ENCODE assay signal across 32 mouse cellular contexts in genomic region chr9:71517487-71517886, GRCm38 (mm10).
"Had no signal": no experiment of that assay in that cellular context is flagged by ENCODE, and none has a peak within 500 bp of the region (broad histone marks: within the 10 kb centered on the region; RNA-seq: fewer than 3 reads in every experiment).

No protein-coding gene starts in this region.

- H3K4me2 ChIP-seq: limb, embryonic 12.5 days; limb, embryonic 13.5 days; limb, embryonic 15.5 days; liver, embryonic 11.5 days; liver, embryonic 12.5 days; liver, embryonic 13.5 days; liver, embryonic 15.5 days; lung, embryonic 14.5 days; lung, embryonic 15.5 days; midbrain, embryonic 12.5 days; midbrain, embryonic 13.5 days; midbrain, embryonic 15.5 days; neural tube, embryonic 12.5 days; neural tube, embryonic 13.5 days had no signal

- H3K27me3 ChIP-seq: liver, embryonic 12.5 days; liver, embryonic 13.5 days; liver, embryonic 15.5 days; lung, embryonic 15.5 days; megakaryocyte, embryonic 14.5 days; midbrain, embryonic 12.5 days; midbrain, embryonic 13.5 days; midbrain, embryonic 15.5 days had no signal

- H3K27ac ChIP-seq: limb, embryonic 10.5 days; limb, embryonic 12.5 days; limb, embryonic 13.5 days; limb, embryonic 15.5 days; liver, embryonic 12.5 days; liver, embryonic 13.5 days; liver, embryonic 14.5 days; liver, embryonic 15.5 days; lung, embryonic 15.5 days; macrophage; midbrain, embryonic 10.5 days; midbrain, embryonic 12.5 days; midbrain, embryonic 13.5 days; midbrain, embryonic 15.5 days; neural tube, embryonic 12.5 days; neural tube, embryonic 13.5 days had no signal

- H3K4me3 ChIP-seq: limb, embryonic 10.5 days; limb, embryonic 12.5 days; limb, embryonic 13.5 days; limb, embryonic 15.5 days; liver, embryonic 12.5 days; liver, embryonic 13.5 days; liver, embryonic 15.5 days; lung, embryonic 15.5 days; megakaryocyte, embryonic 14.5 days; midbrain, embryonic 10.5 days; midbrain, embryonic 12.5 days; midbrain, embryonic 13.5 days; midbrain, embryonic 15.5 days; myocyte; neural tube, embryonic 12.5 days; neural tube, embryonic 13.5 days had no signal

- H3K9me3 ChIP-seq: limb, embryonic 10.5 days; limb, embryonic 15.5 days; liver, embryonic 12.5 days; liver, embryonic 13.5 days; liver, embryonic 15.5 days; lung, embryonic 15.5 days; midbrain, embryonic 10.5 days; midbrain, embryonic 12.5 days; midbrain, embryonic 13.5 days; midbrain, embryonic 15.5 days; neural tube, embryonic 12.5 days; neural tube, embryonic 13.5 days had no signal

- H3K9ac ChIP-seq: limb, embryonic 12.5 days; limb, embryonic 13.5 days; limb, embryonic 15.5 days; liver, embryonic 12.5 days; liver, embryonic 13.5 days; liver, embryonic 14.5 days; liver, embryonic 15.5 days; liver, postnatal 0 days; lung, embryonic 14.5 days; lung, embryonic 15.5 days; midbrain, embryonic 12.5 days; midbrain, embryonic 13.5 days; midbrain, embryonic 15.5 days; neural tube, embryonic 12.5 days; neural tube, embryonic 13.5 days had no signal

- ATAC-seq: liver, embryonic 12.5 days; liver, postnatal 0 days; lung, postnatal 0 days; midbrain, embryonic 13.5 days; midbrain, embryonic 15.5 days; midbrain, embryonic 16.5 days had no signal

- H3K36me3 ChIP-seq: limb, embryonic 10.5 days; limb, embryonic 12.5 days; limb, embryonic 13.5 days; limb, embryonic 15.5 days; liver, embryonic 12.5 days; liver, embryonic 13.5 days; liver, embryonic 15.5 days; lung, embryonic 15.5 days; midbrain, embryonic 10.5 days; midbrain, embryonic 12.5 days; midbrain, embryonic 13.5 days; midbrain, embryonic 15.5 days; neural tube, embryonic 12.5 days; neural tube, embryonic 13.5 days had no signal

- DNase-seq: left cerebral cortex, postnatal 4 days; liver; liver, embryonic 13.5 days; liver, postnatal 0 days; lung, adult 18-20 months; lung, adult 2 months; lung, embryonic 14.5 days; lung, postnatal 10 days; lung, postnatal 14 days; lung, postnatal 36 days; lung, postnatal 4 days; midbrain, embryonic 14.5 days had no signal

- H3K4me1 ChIP-seq: limb, embryonic 15.5 days; liver, embryonic 12.5 days; liver, embryonic 13.5 days; liver, embryonic 15.5 days; lung, embryonic 15.5 days; megakaryocyte, embryonic 14.5 days; midbrain, embryonic 10.5 days; midbrain, embryonic 12.5 days; midbrain, embryonic 13.5 days; midbrain, embryonic 15.5 days; neural tube, embryonic 12.5 days; neural tube, embryonic 13.5 days had no signal
